Mouse (Mus musculus): ENCODE results near the gene Ptprg.

DNA sequence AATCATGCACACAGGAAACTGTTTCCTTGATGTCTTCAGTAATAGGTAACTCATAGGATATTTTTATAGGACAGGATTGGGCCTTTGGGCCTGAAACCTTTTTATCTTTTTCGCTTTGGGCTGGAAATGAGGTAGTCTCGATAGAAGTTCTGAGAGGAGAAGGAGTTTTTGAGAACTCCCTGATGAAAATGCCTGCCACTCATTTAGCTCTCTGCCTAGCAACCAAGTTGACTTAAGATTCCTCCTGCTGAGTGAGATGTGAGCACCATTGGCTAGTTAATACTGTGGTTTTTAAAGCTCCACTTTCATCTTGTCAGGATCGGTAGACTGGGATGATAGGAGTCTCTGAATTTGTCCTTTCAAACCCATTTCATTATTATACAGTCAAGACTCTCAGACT is 162.9 kb downstream of the Ptprg start:
- TF ChIP-seq EP300 (IDR thresholded peaks at IDR 0.05; ENCODE audit: low read depth) (no peak), CTCF (IDR thresholded peaks at IDR 0.05; ENCODE audit: low read depth) (no peak)
